Mouse (Mus musculus): ENCODE results near the gene Wipi1. TPM values are rescaled to one million over a fixed set of nuclear protein-coding genes. Genes with fewer than 3 reads are reported as not detected.

The Wipi1 gene
- polyA plus RNA-seq, 1 experiment from 2014 or later, result 31.7 TPM

Other genes starting within 250 kb of the Wipi1 start
- 18.0 and 19.4 TPM in 2 replicates for gene Gna13, start 249.1 kb downstream of the Wipi1 start, polyA plus RNA-seq (2016; fragmentation: Nextera tagmentation; extraction: Ambion mirVana)
- not detected in 2 replicates for gene 9930022D16Rik, start 198.1 kb downstream of the Wipi1 start, polyA plus RNA-seq (2016; fragmentation: Nextera tagmentation; extraction: Ambion mirVana)
- 15.6 and 17.8 TPM in 2 replicates for gene Amz2, start 186.0 kb downstream of the Wipi1 start, polyA plus RNA-seq (2016; fragmentation: Nextera tagmentation; extraction: Ambion mirVana)
- 2.9 and 3.7 TPM in 2 replicates for gene Arsg, start 138.6 kb downstream of the Wipi1 start, polyA plus RNA-seq (2016; fragmentation: Nextera tagmentation; extraction: Ambion mirVana)
- gene Slc16a6, start 138.4 kb downstream of the Wipi1 start, polyA plus RNA-seq (2016; fragmentation: Nextera tagmentation; extraction: Ambion mirVana), result 51.5 and 53.7 TPM in 2 replicates
- 165 and 171 TPM in 2 replicates for gene Prkar1a, start 37.4 kb upstream of the Wipi1 start, polyA plus RNA-seq (2016; fragmentation: Nextera tagmentation; extraction: Ambion mirVana)
- 4.7 and 4.9 TPM in 2 replicates for gene Fam20a, start 110.3 kb upstream of the Wipi1 start, polyA plus RNA-seq (2016; fragmentation: Nextera tagmentation; extraction: Ambion mirVana)
- gene 1700012B07Rik, start 216.1 kb upstream of the Wipi1 start, polyA plus RNA-seq (2016; fragmentation: Nextera tagmentation; extraction: Ambion mirVana), result not detected in 2 replicates